Mouse (Mus musculus) forebrain, embryonic 11.5 days (tissue): ENCODE measurements at regions not wholly inside any gene's neighbourhood (a gene's known extent, or its start where the extent isn't known, plus 50 kb on each side); places are given as distances from the start of the nearest gene placed in this dataset.

Source experiments
- ATAC-seq: fragments of 200-750 bp; cut with Nextera tagmentation; replicated peaks from 2 replicates; pipeline ENCODE4 v1.8.0; 2017; ENCODE audit warnings: moderate TSS enrichment; ENCODE audit not compliant: low FRiP score
- DNase-seq: peaks from one replicate; pipeline ENCODE4 v3.0.0-alpha.2; 2017; ENCODE audit warnings: low spot score
- H3K27ac ChIP-seq: fragments of 300-500 bp; sonication (generic); 2 replicates; pipeline ENCODE4 v1.5.1; 2014; ENCODE audit warnings: low read depth, low read length
- H3K27me3 ChIP-seq: fragments of 300-500 bp; sonication (generic); 2 replicates; pipeline ENCODE4 v1.6.1; 2014; ENCODE audit warnings: mild to moderate bottlenecking, low read length, mixed read lengths; ENCODE audit not compliant: control insufficient read depth, insufficient read depth
- H3K36me3 ChIP-seq: fragments of 300-500 bp; sonication (generic); 2 replicates; pipeline ENCODE4 v1.6.1; 2014; ENCODE audit warnings: mild to moderate bottlenecking, low read length, moderate library complexity, mixed read lengths; ENCODE audit not compliant: control insufficient read depth, insufficient read depth
- H3K4me1 ChIP-seq: fragments of 300-500 bp; sonication (generic); replicated peaks from 2 replicates; pipeline ENCODE4 v1.6.1; 2014; ENCODE audit warnings: low read length, mixed read lengths; ENCODE audit not compliant: control insufficient read depth, insufficient read depth
- H3K4me2 ChIP-seq: fragments of 300-500 bp; sonication (generic); 2 replicates; pipeline ENCODE4 v1.6.1; 2014; ENCODE audit warnings: low read depth, mild to moderate bottlenecking, low read length, moderate library complexity, mixed read lengths; ENCODE audit not compliant: severe bottlenecking
- H3K4me3 ChIP-seq: fragments of 300-500 bp; sonication (generic); 2 replicates; pipeline ENCODE4 v1.5.1; 2014; ENCODE audit warnings: low read depth, low read length
- H3K9ac ChIP-seq: fragments of 300-500 bp; sonication (generic); 2 replicates; pipeline ENCODE4 v1.6.1; 2014; ENCODE audit warnings: low read length
- H3K9me3 ChIP-seq: fragments of 300-500 bp; sonication (generic); 2 replicates; pipeline ENCODE4 v1.6.1; 2016; ENCODE audit warnings: low read length, mixed read lengths; ENCODE audit not compliant: control insufficient read depth
- WGBS: fragments of 180-500 bp; shearing (Covaris S2); extraction: QIAGEN DNeasy Blood & Tissue Kit; methylation state at CpG from one replicate; pipeline ENCODE4 v1.1.7; 2014; 5-methylcytosine and 5-hydroxymethylcytosine counted together

GRCm38 (mm10) chr13:79057424-79057823, 857.9 kb upstream of the Nr2f1 start:
- Histone ChIP-seq H3K4me3 (no peak overlapping the region), H3K27me3 (no peaks in the 10 kb centered on the region), H3K36me3 (no peaks in the 10 kb centered on the region), H3K4me2 (no peak overlapping the region), H3K4me1 (no peaks in the 10 kb centered on the region), H3K9me3 (no peaks in the 10 kb centered on the region), H3K27ac (no peak overlapping the region), H3K9ac (no peak overlapping the region)
- ATAC-seq = no peak
- DNase-seq = no peak
- 85% methylated on average over 1 of the region's 1 CpGs for WGBS

GRCm38 (mm10) chr13:79054481-79054880, 854.9 kb upstream of the Nr2f1 start:
- no peaks in the 10 kb centered on the region for H3K4me1 ChIP-seq
- no peaks in the 10 kb centered on the region for H3K36me3 ChIP-seq
- no peak for ATAC-seq
- no peak overlapping the region for H3K9ac ChIP-seq
- no peak overlapping the region for H3K4me3 ChIP-seq
- H3K27ac ChIP-seq = no peak overlapping the region
- H3K9me3 ChIP-seq = no peaks in the 10 kb centered on the region
- DNase-seq = no peak
- H3K4me2 ChIP-seq = no peak overlapping the region
- H3K27me3 ChIP-seq = no peaks in the 10 kb centered on the region

GRCm38 (mm10) chr13:79053428-79053827, 853.9 kb upstream of the Nr2f1 start:
- DNase-seq = no peak

GRCm38 (mm10) chr13:79047240-79047639, 847.7 kb upstream of the Nr2f1 start:
- Histone ChIP-seq H3K27me3 (no peaks in the 10 kb centered on the region), H3K4me1 (no peaks in the 10 kb centered on the region), H3K9me3 (no peaks in the 10 kb centered on the region), H3K9ac (no peak overlapping the region), H3K4me2 (no peak overlapping the region), H3K36me3 (no peaks in the 10 kb centered on the region), H3K4me3 (no peak overlapping the region), H3K27ac (no peak overlapping the region)
- DNase-seq = no peak
- ATAC-seq = no peak
- WGBS = 29% methylated on average over 1 of the region's 1 CpGs

More at GRCm38 (mm10) chr13:79053428-79053827, 853.9 kb upstream of the Nr2f1 start:
- Histone ChIP-seq H3K27me3 (no peaks in the 10 kb centered on the region), H3K36me3 (no peaks in the 10 kb centered on the region), H3K9ac (no peak overlapping the region), H3K4me1 (no peaks in the 10 kb centered on the region), H3K27ac (no peak overlapping the region), H3K9me3 (no peaks in the 10 kb centered on the region), H3K4me3 (no peak overlapping the region), H3K4me2 (no peak overlapping the region)
- no peak for ATAC-seq
- 92% methylated on average over 1 of the region's 1 CpGs for WGBS

- no peaks in the 10 kb centered on the region for H3K36me3 ChIP-seq
- DNase-seq (no peak), ATAC-seq (no peak)
- no peaks in the 10 kb centered on the region for H3K4me1 ChIP-seq
- 57% methylated on average over 5 of the region's 5 CpGs for WGBS
- H3K4me3 ChIP-seq = no peak overlapping the region
- no peaks in the 10 kb centered on the region for H3K27me3 ChIP-seq
- H3K9ac ChIP-seq = no peak overlapping the region
- H3K27ac ChIP-seq = no peak overlapping the region
- no peaks in the 10 kb centered on the region for H3K9me3 ChIP-seq
- H3K4me2 ChIP-seq = no peak overlapping the region
These were observed 845.1 kb upstream of the Nr2f1 start for GRCm38 (mm10) chr13:79044657-79045056.

- Histone ChIP-seq H3K36me3 (no peaks in the 10 kb centered on the region), H3K4me3 (no peak overlapping the region)
- DNase-seq = no peak
These were observed 838.3 kb upstream of the Nr2f1 start for GRCm38 (mm10) chr13:79037883-79038282.

GRCm38 (mm10) chr13:79035276-79035675, 835.7 kb upstream of the Nr2f1 start:
- no peak overlapping the region for H3K4me2 ChIP-seq
- WGBS = 80% methylated on average over 2 of the region's 2 CpGs
- DNase-seq = no peak
- H3K9ac ChIP-seq = no peak overlapping the region
- H3K9me3 ChIP-seq = no peaks in the 10 kb centered on the region
- no peaks in the 10 kb centered on the region for H3K36me3 ChIP-seq
- no peak for ATAC-seq
- no peak overlapping the region for H3K4me3 ChIP-seq
- H3K27ac ChIP-seq = no peak overlapping the region
- H3K4me1 ChIP-seq = no peaks in the 10 kb centered on the region
- H3K27me3 ChIP-seq = no peaks in the 10 kb centered on the region

More at GRCm38 (mm10) chr13:79037883-79038282, 838.3 kb upstream of the Nr2f1 start:
- Histone ChIP-seq H3K9me3 (no peaks in the 10 kb centered on the region), H3K27ac (no peak overlapping the region), H3K9ac (no peak overlapping the region), H3K27me3 (no peaks in the 10 kb centered on the region), H3K4me2 (no peak overlapping the region), H3K4me1 (no peaks in the 10 kb centered on the region)
- ATAC-seq = no peak

GRCm38 (mm10) chr13:79029974-79030373, 830.4 kb upstream of the Nr2f1 start:
- Histone ChIP-seq H3K9me3 (no peaks in the 10 kb centered on the region), H3K27ac (no peak overlapping the region)

GRCm38 (mm10) chr13:79027877-79028760, 828.6 kb upstream of the Nr2f1 start:
- ATAC-seq (peak; percentile 44; the same call in 1 of the 2 replicates), DNase-seq (peak; percentile 59)
- Histone ChIP-seq H3K4me3 (no peak overlapping the region), H3K4me2 (no peak overlapping the region), H3K36me3 (no peaks in the 10 kb centered on the region), H3K9me3 (no peaks in the 10 kb centered on the region), H3K4me1 (peaks cover 5% of the 10 kb centered on the region; the same call in 1 of the 2 replicates), H3K9ac (no peak overlapping the region), H3K27me3 (no peaks in the 10 kb centered on the region), H3K27ac (no peak overlapping the region)
- 45% methylated on average over 4 of the region's 4 CpGs for WGBS

More at GRCm38 (mm10) chr13:79029974-79030373, 830.4 kb upstream of the Nr2f1 start:
- no peaks in the 10 kb centered on the region for H3K36me3 ChIP-seq
- no peak for ATAC-seq
- no peaks in the 10 kb centered on the region for H3K27me3 ChIP-seq
- no peak overlapping the region for H3K4me3 ChIP-seq
- no peak for DNase-seq
- peaks cover 5% of the 10 kb centered on the region; the same call in 1 of the 2 replicates for H3K4me1 ChIP-seq
- no peak overlapping the region for H3K9ac ChIP-seq
- no peak overlapping the region for H3K4me2 ChIP-seq
